Mouse (Mus musculus) yolk sac, embryonic 10.5 days (tissue): ENCODE measurements around the gene Izumo1r.

Source experiments
- DNase-seq: peaks from one replicate; pipeline ENCODE4 v3.0.0-alpha.2; 2017; ENCODE audit warnings: low spot score

The Izumo1r gene

GRCm38 (mm10) chr9:14866957-14867356 lies 36.8 kb downstream of the Izumo1r start:
- DNase-seq: no peak

GRCm38 (mm10) chr9:14864726-14865125 lies 39.0 kb downstream of the Izumo1r start:
- no peak for DNase-seq

GRCm38 (mm10) chr9:14863126-14863525 lies 40.6 kb downstream of the Izumo1r start:
- DNase-seq: no peak

GRCm38 (mm10) chr9:14859868-14860639 lies 43.7 kb downstream of the Izumo1r start, which contains the start of gene Gpr83:
Gene Gpr83, plus strand, starts transcription at chr9:14860210.
- DNase-seq: peak; percentile 9

GRCm38 (mm10) chr9:14858782-14859181 lies 45.0 kb downstream of the Izumo1r start:
- DNase-seq: no peak

GRCm38 (mm10) chr9:14858170-14858706 lies 45.5 kb downstream of the Izumo1r start:
- DNase-seq: no peak

- DNase-seq: no peak
These were observed 46.7 kb downstream of the Izumo1r start for GRCm38 (mm10) chr9:14856922-14857654.

- no peak for DNase-seq
These were observed 49.2 kb downstream of the Izumo1r start for GRCm38 (mm10) chr9:14854585-14854984.

- no peak for DNase-seq
These were observed 55.3 kb downstream of the Izumo1r start for GRCm38 (mm10) chr9:14848267-14848935.

- no peak for DNase-seq
These were observed 57.3 kb downstream of the Izumo1r start for GRCm38 (mm10) chr9:14846428-14846827.

GRCm38 (mm10) chr9:14843901-14844300 lies 59.8 kb downstream of the Izumo1r start:
- no peak for DNase-seq

GRCm38 (mm10) chr9:14843311-14843857 lies 60.4 kb downstream of the Izumo1r start:
- no peak for DNase-seq

GRCm38 (mm10) chr9:14841878-14842761 lies 61.6 kb downstream of the Izumo1r start:
- no peak for DNase-seq

- DNase-seq: no peak
These were observed 63.8 kb downstream of the Izumo1r start for GRCm38 (mm10) chr9:14839970-14840369.

- DNase-seq: no peak
These were observed 64.2 kb downstream of the Izumo1r start for GRCm38 (mm10) chr9:14839527-14839926.
